Mouse (Mus musculus) limb, embryonic 11.5 days (tissue): ENCODE data around the gene Tekt3. TPM values are rescaled to one million over a fixed set of nuclear protein-coding genes. Genes with fewer than 3 reads are reported as not detected.
A peak's percentile ranks its signal among the peaks of the same experiment; 100 is the strongest.

Experiments used
- ATAC-seq: fragments of 200-750 bp; cut with Nextera tagmentation; 2 replicates; pipeline ENCODE4 v1.8.0; 2017; ENCODE audit warnings: low read depth; ENCODE audit not compliant: insufficient number of reproducible peaks, low FRiP score, low TSS enrichment
- DNase-seq: peaks from one replicate; pipeline ENCODE4 v3.0.0-alpha.2; 2015; ENCODE audit warnings: low spot score
- H3K27ac ChIP-seq: fragments of 300-500 bp; sonication (generic); replicated peaks from 2 replicates; pipeline ENCODE4 v1.5.1; 2014; ENCODE audit warnings: low read depth, mild to moderate bottlenecking, low read length
- H3K27me3 ChIP-seq: fragments of 300-500 bp; sonication (generic); 2 replicates; pipeline ENCODE4 v1.6.1; 2014; ENCODE audit warnings: mild to moderate bottlenecking, low read length, mixed read lengths; ENCODE audit not compliant: control insufficient read depth, insufficient read depth
- H3K36me3 ChIP-seq: fragments of 300-500 bp; sonication (generic); 2 replicates; pipeline ENCODE4 v1.6.1; 2014; ENCODE audit warnings: mild to moderate bottlenecking, low read length, moderate library complexity, mixed read lengths; ENCODE audit not compliant: control insufficient read depth, insufficient read depth
- H3K4me1 ChIP-seq: fragments of 300-500 bp; sonication (generic); 2 replicates; pipeline ENCODE4 v1.6.1; 2014; ENCODE audit warnings: low read length, mixed read lengths; ENCODE audit not compliant: control insufficient read depth, insufficient read depth
- H3K4me2 ChIP-seq: fragments of 300-500 bp; sonication (generic); 2 replicates; pipeline ENCODE4 v1.6.1; 2014; ENCODE audit warnings: low read depth, mild to moderate bottlenecking, moderate library complexity; ENCODE audit not compliant: severe bottlenecking
- H3K4me3 ChIP-seq: fragments of 300-500 bp; sonication (generic); 2 replicates; pipeline ENCODE4 v1.5.1; 2014; ENCODE audit warnings: low read depth, low read length
- H3K9ac ChIP-seq: fragments of 300-500 bp; sonication (generic); 2 replicates; pipeline ENCODE4 v1.6.1; 2014; ENCODE audit warnings: mild to moderate bottlenecking, low read length
- H3K9me3 ChIP-seq: fragments of 300-500 bp; sonication (generic); 2 replicates; pipeline ENCODE4 v1.6.1; 2016; ENCODE audit warnings: low read length; ENCODE audit not compliant: control insufficient read depth
- WGBS: fragments of 180-500 bp; shearing (Covaris S2); extraction: QIAGEN DNeasy Blood & Tissue Kit; methylation state at CpG from one replicate; pipeline ENCODE4 v1.1.7; 2014; 5-methylcytosine and 5-hydroxymethylcytosine counted together
- polyA plus RNA-seq: library from polyadenylated mRNA; unstranded; fragments of >200 nt; fragmentation: Nextera tagmentation; extraction: Ambion mirVana; gene quantifications from 2 replicates; pipeline ENCODE4 v1.2.1, GENCODE M21; 2014

Gene Tekt3
- polyA plus RNA-seq = not detected in 2 replicates

DNA sequence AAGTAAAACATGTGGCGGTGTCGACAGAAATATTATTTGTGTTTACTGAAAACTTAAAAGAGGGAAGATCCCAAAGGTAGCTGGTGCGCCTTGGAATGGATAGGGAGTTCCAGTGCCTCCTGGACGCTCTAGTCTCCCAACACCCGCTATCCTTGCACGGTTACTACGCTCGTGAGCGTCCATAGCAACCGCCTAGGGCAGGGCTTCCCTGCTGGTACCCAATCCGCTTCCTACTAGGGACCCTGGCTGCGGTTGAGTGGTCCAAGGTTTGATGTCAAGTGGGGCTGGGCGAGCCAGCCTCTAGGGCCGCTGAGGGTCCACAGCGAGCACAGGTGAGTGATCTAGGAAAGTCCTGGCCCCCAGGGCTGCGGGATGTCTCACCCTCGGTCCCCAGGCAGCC lies at the start of gene Tekt3:
Gene Tekt3, plus strand, starts transcription at position 209 of the 400 bp plus-strand sequence.
- Histone ChIP-seq H3K9ac (no peak within 1 kb of the TSS), H3K4me1 (no peaks in the 10 kb centered on the region), H3K27ac (no peak within 1 kb of the TSS), H3K27me3 (no peaks in the 10 kb centered on the region), H3K4me3 (no peak within 1 kb of the TSS), H3K4me2 (peak within 1 kb of the TSS; percentile 13; the same call in 1 of the 2 replicates), H3K9me3 (no peaks in the 10 kb centered on the region), H3K36me3 (no peaks in the 10 kb centered on the region)
- DNase-seq = peak; percentile 74
- ATAC-seq = no peak
- WGBS = 12% methylated on average over 17 of the region's 17 CpGs

DNA sequence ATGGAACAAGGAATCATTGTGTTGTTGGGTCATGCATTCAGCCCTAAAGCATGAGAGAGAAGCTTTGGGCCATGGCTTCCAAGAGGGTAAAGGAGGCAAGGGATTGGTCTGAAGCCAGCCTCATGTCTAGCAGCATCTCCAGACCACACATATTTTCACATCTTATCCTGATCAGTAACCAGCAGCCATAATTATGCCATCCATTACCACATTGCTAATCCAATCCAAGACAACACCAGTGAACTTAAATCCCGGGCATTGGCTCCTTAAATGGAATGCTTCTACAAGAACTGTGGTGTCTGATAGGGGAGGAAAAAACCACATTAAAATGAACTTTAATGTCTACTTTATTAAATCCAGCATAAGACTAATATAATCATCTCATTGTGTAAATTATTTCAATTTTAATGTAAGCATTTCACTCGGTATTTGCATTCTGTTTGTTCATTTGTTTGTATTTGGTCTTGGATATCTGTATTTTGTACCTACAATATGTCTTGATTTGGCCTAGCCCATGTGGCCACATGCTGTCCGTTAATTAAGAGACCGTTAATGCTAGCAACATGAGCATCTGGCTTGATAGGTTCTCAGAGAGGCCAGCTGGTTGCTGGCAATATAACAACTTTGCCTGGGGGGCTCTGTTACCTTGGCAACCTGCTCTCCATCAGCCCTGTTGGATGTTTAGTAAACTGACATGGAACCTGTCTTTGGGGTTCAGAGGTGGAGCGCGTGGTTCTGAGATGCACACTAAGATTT lies 43.9 kb upstream of the Tekt3 start:
- WGBS = 51% methylated on average over 6 of the region's 6 CpGs

GRCm38 (mm10) chr11:63018083-63018622 lies 43.3 kb upstream of the Tekt3 start:
- H3K4me2 ChIP-seq = no peak overlapping the region
- H3K4me3 ChIP-seq = no peak overlapping the region
- H3K9ac ChIP-seq = no peak overlapping the region
- no peaks in the 10 kb centered on the region for H3K36me3 ChIP-seq
- WGBS = 73% methylated on average over 6 of the region's 6 CpGs
- H3K9me3 ChIP-seq = no peaks in the 10 kb centered on the region
- peaks cover 32% of the 10 kb centered on the region for H3K4me1 ChIP-seq
- ATAC-seq (no peak), DNase-seq (no peak)
- no peaks in the 10 kb centered on the region for H3K27me3 ChIP-seq
- H3K27ac ChIP-seq = no peak overlapping the region

More for the DNA sequence above, 43.9 kb upstream of the Tekt3 start:
- Histone ChIP-seq H3K27me3 (no peaks in the 10 kb centered on the region), H3K36me3 (no peaks in the 10 kb centered on the region), H3K4me3 (no peak overlapping the region), H3K4me1 (peaks cover 32% of the 10 kb centered on the region), H3K9ac (no peak overlapping the region), H3K27ac (no peak overlapping the region), H3K9me3 (no peaks in the 10 kb centered on the region), H3K4me2 (no peak overlapping the region)
- ATAC-seq = no peak
- DNase-seq = peak; percentile 63

GRCm38 (mm10) chr11:63020633-63021032 lies 40.8 kb upstream of the Tekt3 start:
- ATAC-seq (no peak), DNase-seq (no peak)
- Histone ChIP-seq H3K9ac (no peak overlapping the region), H3K27ac (no peak overlapping the region; the same call in 1 of the 2 replicates), H3K36me3 (no peaks in the 10 kb centered on the region), H3K4me1 (peaks cover 32% of the 10 kb centered on the region), H3K27me3 (no peaks in the 10 kb centered on the region), H3K9me3 (no peaks in the 10 kb centered on the region), H3K4me3 (no peak overlapping the region), H3K4me2 (no peak overlapping the region)

- Histone ChIP-seq H3K4me3 (no peak overlapping the region), H3K27me3 (no peaks in the 10 kb centered on the region), H3K4me2 (no peak overlapping the region), H3K36me3 (no peaks in the 10 kb centered on the region), H3K4me1 (peaks cover 32% of the 10 kb centered on the region), H3K9ac (no peak overlapping the region), H3K27ac (no peak overlapping the region), H3K9me3 (no peaks in the 10 kb centered on the region)
- 18% methylated on average over 5 of the region's 5 CpGs for whole genome bisulfite sequencing
- DNase-seq (no peak), ATAC-seq (no peak)
Observed at GRCm38 (mm10) chr11:63021141-63021806, 40.2 kb upstream of the Tekt3 start.

GRCm38 (mm10) chr11:63023461-63023860 lies 38.0 kb upstream of the Tekt3 start:
- Histone ChIP-seq H3K9ac (no peak overlapping the region), H3K27me3 (no peaks in the 10 kb centered on the region), H3K4me3 (no peak overlapping the region), H3K36me3 (no peaks in the 10 kb centered on the region), H3K27ac (no peak overlapping the region), H3K4me2 (no peak overlapping the region), H3K9me3 (no peaks in the 10 kb centered on the region), H3K4me1 (peaks cover 24% of the 10 kb centered on the region)
- ATAC-seq (no peak), DNase-seq (no peak)
- 83% methylated on average over 5 of the region's 5 CpGs for WGBS

DNA sequence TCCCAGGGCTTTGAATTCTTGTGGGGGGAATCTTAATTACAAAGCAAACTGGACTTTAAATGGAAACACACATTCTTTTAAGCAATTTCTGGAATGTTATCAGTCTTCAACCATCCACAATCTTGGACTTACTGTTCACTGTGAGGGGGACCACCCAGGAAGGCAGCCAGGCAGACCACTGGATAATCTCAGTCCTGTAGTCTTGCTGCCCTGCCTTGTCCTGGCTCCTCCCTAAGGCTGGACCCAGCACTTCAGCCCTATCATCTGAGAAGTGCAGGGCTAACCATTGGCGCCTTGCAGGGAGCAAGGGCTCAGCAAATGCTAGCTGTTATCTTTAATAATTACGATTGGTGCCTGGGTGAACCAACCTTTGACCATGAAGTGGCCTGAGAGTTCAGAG lies 37.3 kb upstream of the Tekt3 start:
- Histone ChIP-seq H3K9ac (no peak overlapping the region), H3K4me1 (peaks cover 20% of the 10 kb centered on the region), H3K27me3 (no peaks in the 10 kb centered on the region), H3K4me3 (no peak overlapping the region), H3K36me3 (no peaks in the 10 kb centered on the region), H3K9me3 (no peaks in the 10 kb centered on the region), H3K4me2 (no peak overlapping the region), H3K27ac (no peak overlapping the region)
- DNase-seq (no peak), ATAC-seq (no peak)
- 44% methylated on average over 2 of the region's 2 CpGs for WGBS

GRCm38 (mm10) chr11:63025476-63025875 lies 36.0 kb upstream of the Tekt3 start:
- Histone ChIP-seq H3K4me3 (no peak overlapping the region), H3K27ac (no peak overlapping the region), H3K27me3 (no peaks in the 10 kb centered on the region), H3K9ac (no peak overlapping the region), H3K36me3 (no peaks in the 10 kb centered on the region), H3K9me3 (no peaks in the 10 kb centered on the region), H3K4me2 (no peak overlapping the region), H3K4me1 (peaks cover 12% of the 10 kb centered on the region)
- 79% methylated on average over 6 of the region's 6 CpGs for WGBS
- DNase-seq = no peak
- no peak for ATAC-seq
